Mouse (Mus musculus) left cerebral cortex, postnatal 10 days (tissue): ENCODE results near the gene Atp2a3. TPM values are rescaled to one million over a fixed set of nuclear protein-coding genes. Genes with fewer than 3 reads are reported as not detected.
A peak's percentile ranks its signal among the peaks of the same experiment; 100 is the strongest.

Source experiments
- DNase-seq, 2 experiments: peaks; one replicate each; pipeline ENCODE4 v3.0.0; 2021 to 2022; ENCODE audit warnings: low spot score in 2 of 2, mixed read lengths in 1 of 2; ENCODE audit errors: extremely low spot score in 1 of 2
- intact Hi-C: fragments of 180-260 bp; cut with DNase I; formaldehyde crosslinking; loops from one replicate; pipeline ENCODE4 v1.15.1; 2025
- total RNA-seq, 2 experiments: library from RNA; stranded (reverse); gene quantifications; 2 replicates each; pipeline ENCODE4 v1.2.3; 2021

Atp2a3 gene
- total RNA-seq, 2 experiments from 2014 or later, result 6.0 to 6.8 TPM

GRCm38 (mm10) chr11:72953116-72953439 is 7.9 kb upstream of the Atp2a3 start:
- DNase-seq, result no peak
- intact Hi-C loops, result no loop called here

GRCm38 (mm10) chr11:72953440-72954151 is 7.4 kb upstream of the Atp2a3 start:
- DNase-seq, result peak in 1 of 2 experiments; percentile 53
- intact Hi-C loops, result no loop called here

GRCm38 (mm10) chr11:72954216-72954615 is 6.8 kb upstream of the Atp2a3 start:
- intact Hi-C loops, result no loop called here
- DNase-seq, result no peak

- DNase-seq, result no peak
- intact Hi-C loops, result no loop called here
Observed at GRCm38 (mm10) chr11:72955339-72955974, 5.5 kb upstream of the Atp2a3 start.

GRCm38 (mm10) chr11:72957318-72957717 is 3.7 kb upstream of the Atp2a3 start:
- no peak for DNase-seq
- intact Hi-C loops, result no loop called here

- no peak for DNase-seq
- intact Hi-C loops, result no loop called here
Observed at GRCm38 (mm10) chr11:72959924-72960679, 867 bp upstream of the Atp2a3 start.

GRCm38 (mm10) chr11:72960723-72961071 is 272 bp upstream of the Atp2a3 start:
- no peak for DNase-seq
- intact Hi-C loops, result no loop called here

- no peak for DNase-seq
- intact Hi-C loops, result no loop called here
Observed at GRCm38 (mm10) chr11:72962378-72962777, 1.4 kb downstream of the Atp2a3 start.

- no peak for DNase-seq
- intact Hi-C loops, result no loop called here
Observed at GRCm38 (mm10) chr11:72963058-72963788, 2.3 kb downstream of the Atp2a3 start.

GRCm38 (mm10) chr11:72963789-72964294 is 2.9 kb downstream of the Atp2a3 start:
- intact Hi-C loops, result no loop called here
- no peak for DNase-seq

GRCm38 (mm10) chr11:72974995-72975503 is 14.1 kb downstream of the Atp2a3 start:
- intact Hi-C loops, result no loop called here
- no peak for DNase-seq

GRCm38 (mm10) chr11:72982516-72982915 is 21.5 kb downstream of the Atp2a3 start:
- intact Hi-C loops, result no loop called here

GRCm38 (mm10) chr11:72983283-72983682 is 22.3 kb downstream of the Atp2a3 start:
- no peak for DNase-seq
- intact Hi-C loops, result no loop called here

More at GRCm38 (mm10) chr11:72982516-72982915, 21.5 kb downstream of the Atp2a3 start:
- DNase-seq, result no peak

GRCm38 (mm10) chr11:72986745-72987144 is 25.8 kb downstream of the Atp2a3 start:
- intact Hi-C loops, result no loop called here

GRCm38 (mm10) chr11:72987234-72987633 is 26.3 kb downstream of the Atp2a3 start:
- DNase-seq, result no peak
- intact Hi-C loops, result no loop called here

More at GRCm38 (mm10) chr11:72986745-72987144, 25.8 kb downstream of the Atp2a3 start:
- DNase-seq, result no peak

- no peak for DNase-seq
- intact Hi-C loops, result no loop called here
Observed at GRCm38 (mm10) chr11:72987807-72988206, 26.8 kb downstream of the Atp2a3 start.

- intact Hi-C loops, result no loop called here
- no peak for DNase-seq
Observed at GRCm38 (mm10) chr11:72989044-72989443, 28.1 kb downstream of the Atp2a3 start.

GRCm38 (mm10) chr11:72990688-72991087 is 29.7 kb downstream of the Atp2a3 start:
- no peak for DNase-seq
- intact Hi-C loops, result no loop called here

- intact Hi-C loops, result no loop called here
- DNase-seq, result peak in 1 of 2 experiments; percentile 70
Observed at GRCm38 (mm10) chr11:72991961-72992360, 31.0 kb downstream of the Atp2a3 start.
